ENCODE assay signal across 8 mouse cellular contexts in genomic region chr12:86883280-86884196, GRCm38 (mm10). TPM values are rescaled to one million over a fixed set of nuclear protein-coding genes. Genes with fewer than 3 reads are reported as not detected.
A peak's percentile ranks its signal among the peaks of the same experiment; 100 is the strongest.
DNase-seq lines count a peak whose midpoint lies in the region; ATAC-seq and TF ChIP-seq lines count a peak whose summit lies in the region.

No protein-coding gene starts in this region.

- WGBS in heart, embryonic 10.5 days, result under 1% methylated on average over 82 of the region's 84 CpGs
- WGBS in kidney, embryonic 15.5 days, result under 1% methylated on average over 80 of the region's 84 CpGs
- under 1% methylated on average over 84 of the region's 84 CpGs for WGBS in small intestine, adult 2 months

- no peaks in the 10 kb centered on the region for H3K9me3 ChIP-seq in heart, embryonic 10.5 days
- H3K9me3 ChIP-seq in kidney, embryonic 15.5 days (replicated peaks), result no peaks in the 10 kb centered on the region

- no peak for TF ChIP-seq POLR2A in small intestine, adult 2 months (IDR thresholded peaks at IDR 0.05; ENCODE audit: low read depth, low read length)

- no peak for TF ChIP-seq CTCF in small intestine, adult 2 months (IDR thresholded peaks at IDR 0.05; ENCODE audit: extremely low read depth, insufficient read length, insufficient replicate concordance, low read depth, low read length)

- H3K27ac ChIP-seq in heart, embryonic 10.5 days, result peak overlapping the region; percentile 97
- H3K27ac ChIP-seq in kidney, embryonic 15.5 days, result peak overlapping the region; percentile 100
- peak overlapping the region; percentile 97 for H3K27ac ChIP-seq in small intestine, adult 2 months (ENCODE audit: insufficient read depth, low read depth, low read length)

- H3K4me1 ChIP-seq in heart, embryonic 10.5 days, result peaks cover 78% of the 10 kb centered on the region
- peaks cover 73% of the 10 kb centered on the region for H3K4me1 ChIP-seq in kidney, embryonic 15.5 days
- peaks cover 36% of the 10 kb centered on the region for H3K4me1 ChIP-seq in small intestine, adult 2 months (ENCODE audit: control insufficient read depth, insufficient read depth, insufficient read length, low read length)

- peak overlapping the region; percentile 88 for H3K4me2 ChIP-seq in kidney, embryonic 15.5 days

- peak; percentile 67 for DNase-seq in R1 (ENCODE audit: low read depth, low spot score)
- peak; percentile 65 for DNase-seq in embryo, embryonic 9.5 days (ENCODE audit: extremely low spot score)
- DNase-seq in heart, embryonic 10.5 days (ENCODE audit: low spot score), result no peak
- peak; percentile 69 for DNase-seq in lung, postnatal 14 days
- no peak for DNase-seq in c-Kit-positive CD71-positive TER-119-positive erythroid progenitor cells, embryonic 14.5 days (ENCODE audit: low spot score)

- H3K4me3 ChIP-seq in heart, embryonic 10.5 days, result peak overlapping the region; percentile 94
- peak overlapping the region; percentile 90 for H3K4me3 ChIP-seq in kidney, embryonic 15.5 days (replicated peaks)
- peak overlapping the region; percentile 76 for H3K4me3 ChIP-seq in small intestine, adult 2 months (ENCODE audit: low read depth, low read length)

- 0 out of 2 replicates have a peak, but pooled peaks cover 10% of the 10 kb centered on the region for H3K27me3 ChIP-seq in heart, embryonic 10.5 days (ENCODE audit: insufficient read depth, poor library complexity, severe bottlenecking)
- no peaks in the 10 kb centered on the region for H3K27me3 ChIP-seq in kidney, embryonic 15.5 days
- no peaks in the 10 kb centered on the region for H3K27me3 ChIP-seq in small intestine, adult 2 months (ENCODE audit: control insufficient read depth, insufficient read depth, low read length)

- H3K36me3 ChIP-seq in heart, embryonic 10.5 days, result peaks cover 9% of the 10 kb centered on the region
- H3K36me3 ChIP-seq in kidney, embryonic 15.5 days, result 0 out of 2 replicates have a peak, but pooled peaks cover 2% of the 10 kb centered on the region
- peaks cover 5% of the 10 kb centered on the region; the same call in 1 of the 2 replicates for H3K36me3 ChIP-seq in small intestine, adult 2 months (ENCODE audit: control insufficient read depth, insufficient read depth, low read length)

- peak; percentile 5 for ATAC-seq in CD4-positive, CD25-positive, alpha-beta regulatory T cell, adult 4 months
- ATAC-seq in kidney, embryonic 15.5 days (replicated peaks; ENCODE audit: low FRiP score), result no peak; the same call in 1 of the 2 replicates

- H3K9ac ChIP-seq in kidney, embryonic 15.5 days, result peak overlapping the region; percentile 99

RNA-seq across cellular contexts. Expression of gene Irf2bpl, which starts 1.1 kb away (rescaled TPM):
- polyA plus RNA-seq in CD4-positive, CD25-positive, alpha-beta regulatory T cell, adult 4 months (2017; shearing (Covaris generic)), result 10 to 100 TPM in 1 of 2 experiments, 1 to 10 TPM in 1; 7.6 to 18.8 TPM
- 28.7 and 35.3 TPM in 2 replicates for polyA plus RNA-seq in heart, embryonic 10.5 days (2016; fragmentation: Nextera tagmentation; extraction: Ambion mirVana)
- 40.7 and 43.9 TPM in 2 replicates for polyA plus RNA-seq in kidney, embryonic 15.5 days (2015; fragmentation: Nextera tagmentation; extraction: Ambion mirVana)
- polyA plus RNA-seq in small intestine, adult 2 months (2012; rRNA removed), result 17.5 and 30.5 TPM in 2 replicates

Comparison
In these comparisons a context has a peak if more than half of its experiments do, and no peak if none do; other contexts are left out.
1. DNase-seq: peak in R1 (single experiment), embryo, embryonic 9.5 days (single experiment) and lung, postnatal 14 days (single experiment); none in heart, embryonic 10.5 days (single experiment) and c-Kit-positive CD71-positive TER-119-positive erythroid progenitor cells, embryonic 14.5 days (single experiment).
2. Peak in every context shown above with its lines, with median percentiles within 50 percentile points of each other: H3K27ac ChIP-seq and H3K4me3 ChIP-seq.